Mouse (Mus musculus) liver, adult 2 months (tissue): ENCODE measurements around the gene Mturn. TPM values are rescaled to one million over a fixed set of nuclear protein-coding genes. Genes with fewer than 3 reads are reported as not detected.

Experiments
- DNase-seq: peaks from one replicate; pipeline ENCODE4 v3.0.0-alpha.2; 2011; ENCODE audit warnings: low read depth, low spot score; ENCODE audit errors: extremely low read depth
- H3K27ac ChIP-seq: fragments of 200-500 bp; replicated peaks from 2 replicates; pipeline ENCODE4 v1.5.1; 2012; ENCODE audit warnings: low read depth, mild to moderate bottlenecking, control low read depth, inconsistent platforms, low read length; ENCODE audit not compliant: insufficient read depth
- H3K27me3 ChIP-seq: fragments of 200-500 bp; 2 replicates; pipeline ENCODE4 v1.6.1; 2012; ENCODE audit warnings: mild to moderate bottlenecking, moderate library complexity, low read length, inconsistent platforms; ENCODE audit not compliant: control insufficient read depth, insufficient read depth
- H3K36me3 ChIP-seq: fragments of 200-500 bp; 2 replicates; pipeline ENCODE4 v1.6.1; 2012; ENCODE audit warnings: low read length, inconsistent platforms; ENCODE audit not compliant: control insufficient read depth, insufficient read depth
- H3K4me1 ChIP-seq: fragments of 200-500 bp; 2 replicates; pipeline ENCODE4 v1.6.1; 2011; ENCODE audit warnings: low read length; ENCODE audit not compliant: control insufficient read depth, insufficient read depth
- H3K4me3 ChIP-seq: fragments of 200-500 bp; 2 replicates; pipeline ENCODE4 v1.5.1; 2011; ENCODE audit warnings: low read depth, mild to moderate bottlenecking, control low read depth, low read length, moderate library complexity; ENCODE audit not compliant: insufficient read depth
- H3K79me2 ChIP-seq: fragments of 200-500 bp; 2 replicates; pipeline ENCODE4 v1.6.1; 2012; ENCODE audit warnings: inconsistent platforms, mild to moderate bottlenecking, low read length, moderate library complexity; ENCODE audit not compliant: control insufficient read depth, insufficient read depth
- H3K9ac ChIP-seq: fragments of 200-500 bp; 2 replicates; pipeline ENCODE4 v1.6.1; 2012; ENCODE audit warnings: low read depth, mild to moderate bottlenecking, control low read depth, inconsistent platforms, low read length
- CTCF ChIP-seq: fragments of 200-500 bp; IDR thresholded peaks from 2 replicates; pipeline ENCODE4 v1.5.1; 2011; ENCODE audit warnings: low read depth, low read length, control low read depth
- POLR2A ChIP-seq: fragments of 200-500 bp; IDR thresholded peaks from 2 replicates; pipeline ENCODE4 v1.6.1; 2011; ENCODE audit warnings: low read length, control low read depth; ENCODE audit not compliant: insufficient read depth; ENCODE audit errors: extremely low read depth
- WGBS: fragments of 180-500 bp; shearing (Covaris S2); methylation state at CpG from one replicate; pipeline ENCODE4 v1.1.7; 2018; 5-methylcytosine and 5-hydroxymethylcytosine counted together
- polyA plus RNA-seq: library from polyadenylated mRNA; depleted of rRNA; stranded (reverse); fragments of >200 nt; gene quantifications from 2 replicates; pipeline ENCODE4 v1.2.3, GENCODE M21; 2012
- total RNA-seq: library from RNA; depleted of rRNA; stranded (reverse); fragments of >200 nt; gene quantifications from 2 replicates; pipeline ENCODE4 v1.2.3, GENCODE M21; 2014

Mturn gene
- total and polyA plus RNA-seq, 2 experiments, result 0.89 to 1.6 TPM

DNA sequence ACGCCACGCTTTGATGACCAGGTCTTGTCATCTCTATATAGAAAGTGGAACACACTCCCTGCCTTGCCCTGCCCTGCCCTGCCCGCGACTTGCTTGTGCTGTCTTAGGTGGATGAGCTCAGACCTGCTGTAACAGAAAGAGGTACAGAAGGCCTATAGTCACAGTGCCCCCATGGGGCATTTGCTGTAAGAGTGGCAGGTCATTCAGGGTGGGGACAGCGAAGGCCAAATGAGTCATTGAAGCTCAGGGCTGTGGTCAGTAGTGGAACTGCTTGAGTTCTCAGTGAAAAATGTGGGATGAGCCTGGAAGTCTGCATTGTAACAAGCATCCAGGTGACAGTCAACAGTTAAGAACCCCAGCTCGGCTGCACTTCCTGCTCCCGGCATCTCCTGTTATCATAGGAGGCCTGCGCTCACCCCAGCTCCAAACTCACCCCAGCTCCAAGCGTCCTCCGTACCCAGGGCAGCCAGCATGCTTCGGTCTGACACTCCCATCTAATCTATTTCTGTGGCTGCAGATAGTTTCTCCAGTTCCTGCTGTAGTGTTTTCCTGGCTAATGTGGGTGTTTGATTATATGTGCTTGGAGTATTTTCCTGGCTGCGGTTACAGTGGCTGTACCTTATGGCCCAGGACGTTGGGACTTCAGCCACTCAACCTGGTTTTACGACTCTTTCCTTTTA lies 4.4 kb downstream of the Mturn start:
- TF ChIP-seq CTCF (no peak), POLR2A (no peak)
- no peak for DNase-seq

DNA sequence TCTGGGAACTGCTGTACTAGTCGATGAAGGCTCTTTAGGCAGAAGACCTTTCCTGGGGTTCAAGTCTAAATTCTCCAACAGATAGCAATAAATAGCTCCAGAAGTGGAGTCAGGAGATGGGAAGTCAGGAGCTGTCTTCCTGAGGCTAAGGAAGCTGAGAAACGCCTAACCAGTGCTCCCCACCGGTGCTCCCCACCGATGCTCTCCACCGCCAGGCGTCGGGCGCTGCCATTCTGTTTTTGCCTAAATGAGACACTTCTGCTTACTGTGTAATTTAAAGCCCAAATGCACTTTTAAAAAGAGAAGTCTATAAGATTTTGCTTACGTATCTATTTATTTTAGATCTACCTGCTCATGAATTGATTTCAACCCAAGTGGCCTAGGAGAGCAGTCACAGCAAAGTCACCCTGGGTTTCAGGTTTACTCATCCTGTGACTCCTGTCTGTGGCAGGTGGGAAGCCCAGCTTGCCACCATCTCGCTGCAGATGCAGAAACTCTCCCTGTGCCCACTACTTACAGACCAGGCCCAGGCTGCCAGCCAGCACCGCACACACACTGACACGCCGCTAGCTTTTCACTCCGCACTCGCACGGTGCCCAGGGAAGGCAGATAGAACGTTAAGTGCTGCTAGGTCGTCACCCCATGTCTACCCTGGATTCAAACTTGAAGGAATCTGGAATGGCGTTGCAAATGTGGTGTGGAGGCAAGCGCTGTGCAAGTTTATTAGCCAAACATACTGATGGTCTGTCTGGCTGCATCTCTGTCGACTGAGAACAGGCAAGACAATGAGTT lies 5.7 kb downstream of the Mturn start:
- Histone ChIP-seq H3K36me3 (no peaks in the 10 kb centered on the region), H3K27me3 (no peaks in the 10 kb centered on the region), H3K4me1 (0 out of 2 replicates have a peak, but pooled peaks cover 5% of the 10 kb centered on the region), H3K4me3 (no peak overlapping the region), H3K9ac (no peak overlapping the region), H3K27ac (no peak overlapping the region), H3K79me2 (no peaks in the 10 kb centered on the region)
- TF ChIP-seq POLR2A, result no peak
- TF ChIP-seq CTCF, result no peak
- DNase-seq, result no peak
- 90% methylated on average over 21 of the region's 21 CpGs for WGBS

More for the DNA sequence above, 4.4 kb downstream of the Mturn start:
- 81% methylated on average over 14 of the region's 14 CpGs for WGBS
- H3K4me3 ChIP-seq, result no peak overlapping the region
- H3K79me2 ChIP-seq, result no peaks in the 10 kb centered on the region
- H3K9ac ChIP-seq, result no peak overlapping the region
- no peaks in the 10 kb centered on the region for H3K36me3 ChIP-seq
- no peak overlapping the region for H3K27ac ChIP-seq
- H3K27me3 ChIP-seq, result no peaks in the 10 kb centered on the region
- 0 out of 2 replicates have a peak, but pooled peaks cover 5% of the 10 kb centered on the region for H3K4me1 ChIP-seq

DNA sequence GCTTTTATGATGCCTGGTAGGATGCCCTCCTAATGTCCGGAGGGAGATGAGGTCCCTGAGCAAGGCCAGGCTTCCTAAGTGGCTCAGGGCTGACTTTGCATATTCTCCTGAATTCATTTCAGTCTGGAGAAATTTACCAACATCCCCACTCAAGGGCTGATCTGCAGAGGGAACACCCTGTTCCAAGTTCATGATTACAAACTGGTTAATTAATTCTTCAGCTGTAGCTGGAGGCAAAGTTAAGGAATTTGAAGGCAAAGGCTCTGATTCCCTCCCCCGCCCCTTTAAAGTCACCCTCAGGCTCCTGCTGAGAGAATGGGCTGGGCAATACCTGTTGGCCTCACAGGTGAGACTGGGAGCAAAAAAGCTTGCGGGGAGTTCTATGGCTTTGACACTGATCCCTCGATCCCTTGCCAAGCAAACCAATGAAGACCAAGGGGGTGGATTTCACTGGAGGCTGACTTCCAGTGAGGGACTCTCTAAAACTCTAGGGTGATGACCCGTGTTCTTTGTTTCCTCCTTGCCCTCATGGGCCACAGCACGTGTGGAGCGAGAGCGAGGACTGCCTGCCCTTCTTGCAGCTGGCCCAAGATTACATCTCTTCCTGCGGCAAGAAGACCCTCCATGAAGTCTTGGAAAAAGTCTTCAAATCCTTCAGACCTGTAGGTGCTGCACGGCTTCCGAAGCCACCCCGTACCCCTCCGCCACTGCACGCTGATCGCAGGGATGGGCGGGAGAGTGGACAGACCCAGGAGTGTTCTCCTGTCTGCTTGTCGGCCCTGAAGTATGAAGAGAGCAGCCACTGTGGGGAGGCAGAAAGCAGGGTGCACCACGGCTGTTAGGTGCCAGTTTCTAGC lies 7.3 kb downstream of the Mturn start:
- no peak for TF ChIP-seq CTCF
- TF ChIP-seq POLR2A, result no peak
- Histone ChIP-seq H3K4me1 (no peaks in the 10 kb centered on the region), H3K4me3 (no peak overlapping the region), H3K27ac (no peak overlapping the region), H3K27me3 (no peaks in the 10 kb centered on the region), H3K9ac (no peak overlapping the region), H3K36me3 (no peaks in the 10 kb centered on the region), H3K79me2 (no peaks in the 10 kb centered on the region)
- no peak for DNase-seq
- WGBS, result 87% methylated on average over 18 of the region's 18 CpGs

DNA sequence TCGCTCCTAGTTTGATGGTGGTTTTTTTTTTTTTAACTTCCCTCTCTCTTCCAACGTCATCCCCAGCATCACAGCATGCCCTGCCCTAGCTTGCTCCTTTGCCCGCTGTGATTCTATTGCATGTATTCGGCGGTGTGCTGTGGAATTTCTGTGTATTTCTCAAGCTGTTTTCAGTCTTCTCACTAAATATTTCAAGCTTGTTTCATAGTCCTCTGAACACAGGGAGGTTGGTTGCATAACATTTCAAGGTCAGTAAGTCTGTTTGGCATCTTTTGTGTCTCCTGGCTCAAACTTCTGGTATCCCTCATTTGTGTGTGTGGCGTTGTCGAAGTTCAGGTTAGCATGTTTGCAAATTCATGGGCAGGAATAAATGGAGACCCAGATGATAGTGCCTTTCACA lies 8.3 kb downstream of the Mturn start:
- Histone ChIP-seq H3K4me1 (no peaks in the 10 kb centered on the region), H3K79me2 (no peaks in the 10 kb centered on the region), H3K4me3 (no peak overlapping the region), H3K27ac (no peak overlapping the region), H3K9ac (no peak overlapping the region), H3K27me3 (no peaks in the 10 kb centered on the region), H3K36me3 (no peaks in the 10 kb centered on the region)
- TF ChIP-seq POLR2A (no peak), CTCF (no peak)
- WGBS, result 89% methylated on average over 7 of the region's 7 CpGs
- DNase-seq, result no peak

DNA sequence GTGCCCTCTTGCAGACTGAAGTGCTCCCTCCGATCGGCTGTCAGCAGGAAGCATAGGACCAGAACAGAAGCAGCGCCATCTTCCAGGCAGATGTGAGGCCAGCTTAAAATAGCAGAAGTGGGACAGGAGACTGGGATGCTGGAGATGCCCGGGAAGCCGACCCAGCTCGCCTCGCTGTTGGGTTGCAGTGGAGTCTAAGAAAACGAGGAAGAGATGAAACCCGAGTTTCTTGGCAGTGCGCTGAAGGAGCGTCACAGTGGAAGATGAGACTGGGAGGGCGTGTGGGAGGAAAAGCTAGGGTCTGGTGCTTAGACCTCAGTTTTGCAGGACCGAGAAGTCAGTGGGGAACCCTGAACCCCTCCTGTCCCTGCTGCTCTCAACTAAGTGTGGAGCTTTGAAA lies 9.4 kb downstream of the Mturn start:
- no peak for TF ChIP-seq CTCF
- TF ChIP-seq POLR2A, result no peak
- DNase-seq, result no peak
- Histone ChIP-seq H3K27ac (no peak overlapping the region), H3K4me1 (no peaks in the 10 kb centered on the region), H3K4me3 (no peak overlapping the region), H3K36me3 (no peaks in the 10 kb centered on the region), H3K9ac (no peak overlapping the region), H3K27me3 (no peaks in the 10 kb centered on the region), H3K79me2 (no peaks in the 10 kb centered on the region)
- WGBS, result 87% methylated on average over 13 of the region's 13 CpGs
